Mouse (Mus musculus): ENCODE results near the gene Loxl1.
A peak's percentile ranks its signal among the peaks of the same experiment; 100 is the strongest.

DNA sequence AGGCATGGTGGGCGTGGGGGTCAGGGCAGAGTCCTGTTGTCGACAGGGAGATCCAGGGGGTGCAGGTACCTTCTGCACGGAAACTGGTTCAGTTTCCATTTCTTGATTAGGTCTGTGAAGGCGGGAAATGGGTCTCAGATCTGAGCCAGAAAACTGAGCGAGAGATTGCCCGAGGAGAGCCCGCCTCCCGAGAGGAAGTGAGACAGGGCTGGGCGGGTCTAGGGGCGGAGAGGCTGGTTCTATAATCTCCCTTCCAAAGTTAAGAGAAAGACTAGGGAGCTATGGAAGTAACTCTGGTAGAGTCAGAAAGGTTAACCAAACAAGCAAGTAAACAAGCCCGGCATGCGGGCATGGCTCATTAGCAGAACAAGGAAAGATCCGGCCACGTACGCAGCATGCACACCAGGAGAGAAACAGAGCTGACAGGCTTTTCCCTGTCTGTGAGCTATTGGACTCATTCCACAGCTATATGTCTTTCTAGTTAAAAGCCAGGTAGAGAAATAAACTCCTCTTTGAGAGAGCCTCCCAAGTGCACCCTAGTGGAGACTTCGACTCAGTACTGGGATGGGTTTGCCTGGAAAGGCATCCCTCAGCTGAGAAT is 63.3 kb downstream of the Loxl1 start, which contains the start of gene Pml:
- TF ChIP-seq POLR2A (IDR thresholded peaks at IDR 0.05; ENCODE audit: borderline replicate concordance, insufficient read depth, low read length) (peak; percentile 37; the same call in 1 of the 2 replicates), CTCF (IDR thresholded peaks at IDR 0.05; ENCODE audit: borderline replicate concordance, insufficient read depth, low read depth, low read length) (0 out of 2 replicates have a peak, but pooled peaks have one; percentile 29)
